Mouse (Mus musculus): Measurements from ENCODE around the gene Zfp184.

Gene Zfp184

GRCm38 (mm10) chr13:21923417-21923816 lies 21.5 kb upstream of the Zfp184 start:
- DNase-seq = no peak

GRCm38 (mm10) chr13:21924734-21925335 lies 20.1 kb upstream of the Zfp184 start:
- no peak for DNase-seq

GRCm38 (mm10) chr13:21930981-21931380 lies 13.9 kb upstream of the Zfp184 start:
- DNase-seq = no peak

GRCm38 (mm10) chr13:21931740-21932139 lies 13.2 kb upstream of the Zfp184 start:
- no peak for DNase-seq

GRCm38 (mm10) chr13:21933626-21934548 lies 11.0 kb upstream of the Zfp184 start:
- no peak for DNase-seq

GRCm38 (mm10) chr13:21934982-21935791 lies 9.7 kb upstream of the Zfp184 start:
- DNase-seq = peak; percentile 51 to 52

- DNase-seq = no peak
Observed at GRCm38 (mm10) chr13:21935833-21936232, 9.1 kb upstream of the Zfp184 start.

- peak; percentile 18 to 24 for DNase-seq
Observed at GRCm38 (mm10) chr13:21936968-21937367, 7.9 kb upstream of the Zfp184 start.

- peak; percentile 82 to 90 for DNase-seq
Observed at GRCm38 (mm10) chr13:21940213-21940612, 4.7 kb upstream of the Zfp184 start.

GRCm38 (mm10) chr13:21940811-21941321 lies 4.0 kb upstream of the Zfp184 start:
- peak; percentile 82 to 84 for DNase-seq

- no peak for DNase-seq
Observed at GRCm38 (mm10) chr13:21943644-21944043, 1.2 kb upstream of the Zfp184 start.

- DNase-seq = no peak
Observed at GRCm38 (mm10) chr13:21944592-21944925, 335 bp upstream of the Zfp184 start.

- no peak for DNase-seq
Observed at GRCm38 (mm10) chr13:21969269-21969668, 24.4 kb downstream of the Zfp184 start.

GRCm38 (mm10) chr13:21969816-21970215 lies 24.9 kb downstream of the Zfp184 start:
- no peak for DNase-seq

- no peak for DNase-seq
Observed at GRCm38 (mm10) chr13:21971641-21972040, 26.7 kb downstream of the Zfp184 start.

GRCm38 (mm10) chr13:21974221-21974725 lies 29.4 kb downstream of the Zfp184 start:
- peak; percentile 87 to 90 for DNase-seq

- peak; percentile 69 to 71 for DNase-seq
Observed at GRCm38 (mm10) chr13:21974726-21975473, 30.0 kb downstream of the Zfp184 start.

- DNase-seq = peak; percentile 18 to 33
Observed at GRCm38 (mm10) chr13:21980981-21981802, 36.3 kb downstream of the Zfp184 start, which contains the start of gene Pom121l2. Gene Pom121l2, plus strand, starts transcription at chr13:21981194.

GRCm38 (mm10) chr13:21981803-21982193 lies 36.9 kb downstream of the Zfp184 start:
- no peak for DNase-seq

GRCm38 (mm10) chr13:21984486-21984885 lies 39.6 kb downstream of the Zfp184 start:
- DNase-seq = no peak

GRCm38 (mm10) chr13:21992550-21992949 lies 47.7 kb downstream of the Zfp184 start:
- DNase-seq = no peak

Measured in lung, adult 18-20 months (tissue).